Mouse (Mus musculus) ES-E14 (cell line): ENCODE measurements around the gene Scube1. TPM values are rescaled to one million over a fixed set of nuclear protein-coding genes. Genes with fewer than 3 reads are reported as not detected.

ENCODE experiments used
- DNase-seq: peaks from one replicate; pipeline ENCODE4 v3.0.0-alpha.2; 2013; ENCODE audit warnings: low read depth, low spot score
- H3K27ac ChIP-seq: 2 replicates; pipeline ENCODE4 v1.5.1; 2012; ENCODE audit warnings: low read depth, mild to moderate bottlenecking, low read length, moderate library complexity, mixed read lengths; ENCODE audit not compliant: poor library complexity, insufficient read depth, severe bottlenecking
- H3K36me3 ChIP-seq: 2 replicates; pipeline ENCODE4 v1.6.1; 2012; ENCODE audit warnings: mild to moderate bottlenecking, low read length, moderate library complexity, mixed read lengths; ENCODE audit not compliant: control insufficient read depth, poor library complexity, insufficient read depth, severe bottlenecking
- H3K4me1 ChIP-seq, 2 experiments: fragments of 150-350 bp in 1 of 2; sonication (generic) in 1 of 2; 2 replicates each; pipeline ENCODE4 v1.6.1; 2012; ENCODE audit warnings: low read length in 2 of 2, mild to moderate bottlenecking in 1 of 2, mixed read lengths in 1 of 2; ENCODE audit not compliant: control insufficient read depth in 2 of 2, insufficient read depth in 2 of 2, poor library complexity in 1 of 2
- H3K4me3 ChIP-seq, 2 experiments: fragments of 150-350 bp in 1 of 2; sonication (generic) in 1 of 2; 2 replicates each; pipeline ENCODE4 v1.5.1; 2012; ENCODE audit warnings: low read length in 2 of 2, low read depth in 1 of 2, mild to moderate bottlenecking in 1 of 2, mixed read lengths in 1 of 2; ENCODE audit not compliant: insufficient read depth in 1 of 2, poor library complexity in 1 of 2, severe bottlenecking in 1 of 2
- H3K9ac ChIP-seq: 2 replicates; pipeline ENCODE4 v1.6.1; 2012; ENCODE audit warnings: low read depth, mild to moderate bottlenecking, low read length, mixed read lengths; ENCODE audit not compliant: poor library complexity, insufficient read depth, severe bottlenecking
- H3K9me3 ChIP-seq: fragments of 150-350 bp; sonication (generic); 2 replicates; pipeline ENCODE4 v1.6.1; 2012; ENCODE audit warnings: low read depth, mild to moderate bottlenecking, low read length; ENCODE audit not compliant: control insufficient read depth, insufficient read depth
- CHD2 ChIP-seq: IDR thresholded peaks from 2 replicates; pipeline ENCODE4 v1.6.1; 2014; ENCODE audit warnings: mild to moderate bottlenecking, low read depth, low read length, inconsistent platforms
- HCFC1 ChIP-seq: IDR thresholded peaks from 2 replicates; pipeline ENCODE4 v1.6.1; 2012; ENCODE audit warnings: low read length, inconsistent platforms, borderline replicate concordance; ENCODE audit not compliant: insufficient read depth
- MAFK ChIP-seq: IDR thresholded peaks from 2 replicates; pipeline ENCODE4 v1.6.1; 2014; ENCODE audit warnings: mild to moderate bottlenecking, low read depth, low read length, inconsistent platforms; ENCODE audit not compliant: insufficient read depth
- ZC3H11A ChIP-seq: IDR thresholded peaks from 2 replicates; pipeline ENCODE4 v1.6.1; 2012; ENCODE audit warnings: low read depth, mild to moderate bottlenecking, inconsistent platforms, low read length, borderline replicate concordance
- ZNF384 ChIP-seq: IDR thresholded peaks from 2 replicates; pipeline ENCODE4 v1.6.1; 2012; ENCODE audit warnings: low read depth, low read length, inconsistent platforms
- in situ Hi-C, 2 experiments: fragments of 600-800 bp; cut with MboI; formaldehyde crosslinking; loops; one replicate each; pipeline ENCODE4 v1.15.1; 2025; ENCODE audit warnings: low sequenced_read_pairs in 2 of 2, inconsistent platforms in 1 of 2; ENCODE audit not compliant: unreplicated experiment in 2 of 2
- total RNA-seq: library from RNA; depleted of rRNA; stranded (reverse); fragments of 300-350 nt; gene quantifications from 2 replicates; pipeline ENCODE4 v1.2.3, GENCODE M21; 2012

Gene Scube1
- total RNA-seq, 1 experiment: 1.7 TPM

- no peak overlapping the region for H3K27ac ChIP-seq
- H3K36me3 ChIP-seq: peaks cover 60% of the 10 kb centered on the region
- peaks cover 0 to 3% of the 10 kb centered on the region in 2 experiments; a peak in 1 of 4 replicates for H3K4me1 ChIP-seq
- H3K9ac ChIP-seq: no peak overlapping the region
- no peak overlapping the region for H3K4me3 ChIP-seq
- DNase-seq: no peak
- in situ Hi-C loops: no loop called here
- TF ChIP-seq HCFC1 (no peak), ZNF384 (no peak), ZC3H11A (no peak), MAFK (no peak), CHD2 (no peak)
- H3K9me3 ChIP-seq: no peaks in the 10 kb centered on the region
Observed at GRCm38 (mm10) chr15:83576651-83577050, 148.2 kb downstream of the Scube1 start.

- Histone ChIP-seq H3K27ac (no peak overlapping the region), H3K4me1 (peaks cover 0 to 3% of the 10 kb centered on the region in 2 experiments; a peak in 1 of 4 replicates), H3K36me3 (peaks cover 49% of the 10 kb centered on the region), H3K9me3 (no peaks in the 10 kb centered on the region), H3K9ac (no peak overlapping the region), H3K4me3 (no peak overlapping the region)
- TF ChIP-seq CHD2 (no peak), ZNF384 (no peak), HCFC1 (no peak), ZC3H11A (no peak), MAFK (no peak)
- no peak for DNase-seq
- in situ Hi-C loops: no loop called here
Observed at GRCm38 (mm10) chr15:83575543-83575942, 149.3 kb downstream of the Scube1 start.

DNA sequence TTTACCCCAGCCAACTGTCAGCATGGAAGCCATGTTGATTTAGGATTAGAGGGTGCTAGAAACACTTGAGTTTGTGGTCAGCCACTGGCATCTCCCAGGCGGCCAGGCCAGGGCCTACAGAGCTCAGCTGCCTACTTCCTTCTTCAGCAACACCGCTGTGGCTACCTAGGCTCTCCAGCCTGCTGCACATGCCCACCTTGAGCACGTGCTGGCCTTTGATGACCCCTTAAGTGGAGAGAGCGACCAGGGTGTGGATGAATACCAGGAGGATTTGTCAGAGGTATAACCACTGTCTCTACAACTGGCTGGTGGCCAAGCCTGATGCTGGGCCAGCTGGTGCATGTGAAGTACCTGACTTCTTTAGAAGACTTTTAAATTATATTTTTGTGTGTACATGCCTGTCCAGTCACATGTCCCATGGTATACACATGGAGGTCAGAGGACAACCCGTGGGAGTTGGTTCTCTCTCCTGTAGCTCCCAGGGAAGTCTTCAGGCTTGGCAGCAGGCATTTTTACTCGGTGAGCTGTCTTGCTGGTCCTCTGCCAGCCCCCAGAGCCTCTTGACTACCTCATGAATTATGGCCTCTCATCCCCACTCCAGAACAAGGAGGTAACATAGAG lies 150.0 kb downstream of the Scube1 start:
- in situ Hi-C loops: no loop called here
- DNase-seq: no peak
- Histone ChIP-seq H3K9me3 (no peaks in the 10 kb centered on the region), H3K9ac (no peak overlapping the region), H3K4me3 (no peak overlapping the region), H3K36me3 (peaks cover 42% of the 10 kb centered on the region), H3K27ac (no peak overlapping the region), H3K4me1 (peaks cover 0 to 10% of the 10 kb centered on the region in 2 experiments; a peak in 3 of 4 replicates)
- TF ChIP-seq ZNF384: no peak
- no peak for TF ChIP-seq HCFC1
- TF ChIP-seq CHD2: no peak
- no peak for TF ChIP-seq ZC3H11A
- TF ChIP-seq MAFK: no peak

DNA sequence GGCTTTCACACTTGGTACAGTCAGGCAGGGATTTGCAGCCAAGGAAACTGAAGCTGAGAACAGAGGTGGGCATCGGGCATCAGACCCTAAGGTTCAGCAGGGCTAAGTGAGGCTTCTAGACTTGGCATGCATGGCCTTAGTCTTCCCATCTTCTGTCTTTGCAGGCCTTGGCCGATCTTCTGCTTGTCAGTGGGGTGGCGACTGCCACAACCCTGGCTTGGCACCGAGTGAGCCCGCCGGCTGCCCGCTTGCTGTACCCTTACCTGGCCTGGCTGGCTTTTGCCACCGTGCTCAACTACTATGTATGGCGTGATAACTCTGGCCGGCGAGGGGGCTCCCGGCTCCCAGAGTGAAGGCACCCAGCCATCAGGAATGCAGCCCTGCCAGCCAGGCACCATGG lies 151.2 kb downstream of the Scube1 start:
- TF ChIP-seq ZNF384: no peak
- no peak for TF ChIP-seq ZC3H11A
- TF ChIP-seq HCFC1: no peak
- TF ChIP-seq MAFK: no peak
- no peak for TF ChIP-seq CHD2
- in situ Hi-C loops: no loop called here
- H3K36me3 ChIP-seq: peaks cover 32% of the 10 kb centered on the region
- peaks cover 2 to 14% of the 10 kb centered on the region in 2 experiments; a peak in 3 of 4 replicates for H3K4me1 ChIP-seq
- DNase-seq: no peak
- no peak overlapping the region for H3K4me3 ChIP-seq
- H3K9me3 ChIP-seq: no peaks in the 10 kb centered on the region
- H3K9ac ChIP-seq: no peak overlapping the region
- no peak overlapping the region for H3K27ac ChIP-seq

DNA sequence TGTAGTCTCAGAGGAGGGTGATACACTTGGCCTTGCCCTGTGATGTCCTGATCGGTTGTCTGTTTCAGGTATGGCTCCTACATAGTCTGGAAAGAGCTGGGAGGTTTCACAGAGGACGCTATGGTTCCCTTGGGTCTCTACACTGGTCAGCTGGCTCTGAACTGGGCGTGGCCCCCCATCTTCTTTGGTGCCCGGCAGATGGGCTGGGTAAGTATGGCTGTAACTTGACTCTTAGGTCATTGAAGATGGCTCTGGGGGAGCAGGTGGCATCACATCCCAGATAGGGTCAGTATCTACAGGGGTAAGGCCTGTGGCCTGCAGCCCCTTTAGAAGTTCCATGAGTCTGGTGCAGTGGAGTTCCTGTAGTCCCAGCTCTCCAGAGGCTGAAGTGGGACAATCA lies 152.7 kb downstream of the Scube1 start:
- Histone ChIP-seq H3K27ac (no peak overlapping the region), H3K4me1 (peaks cover 2 to 14% of the 10 kb centered on the region in 2 experiments; a peak in 3 of 4 replicates), H3K36me3 (peaks cover 19% of the 10 kb centered on the region), H3K9ac (no peak overlapping the region), H3K4me3 (no peak overlapping the region), H3K9me3 (no peaks in the 10 kb centered on the region)
- in situ Hi-C loops: no loop called here
- TF ChIP-seq ZC3H11A (no peak), HCFC1 (no peak), MAFK (no peak), ZNF384 (no peak), CHD2 (no peak)
- DNase-seq: no peak
